Mouse (Mus musculus) cortical plate, adult 2 months (tissue): ENCODE data around the gene Mrps34.

Experiments used
- CTCF ChIP-seq: fragments of 200-500 bp; IDR thresholded peaks from 2 replicates; pipeline ENCODE4 v1.5.1; 2011; ENCODE audit warnings: mild to moderate bottlenecking, control low read depth, low read length; ENCODE audit not compliant: insufficient read depth; ENCODE audit errors: extremely low read depth
- POLR2A ChIP-seq: fragments of 200-500 bp; IDR thresholded peaks from 2 replicates; pipeline ENCODE4 v1.6.1; 2011; ENCODE audit warnings: mild to moderate bottlenecking, low read length, control low read depth; ENCODE audit not compliant: insufficient read depth; ENCODE audit errors: extremely low read depth

DNA sequence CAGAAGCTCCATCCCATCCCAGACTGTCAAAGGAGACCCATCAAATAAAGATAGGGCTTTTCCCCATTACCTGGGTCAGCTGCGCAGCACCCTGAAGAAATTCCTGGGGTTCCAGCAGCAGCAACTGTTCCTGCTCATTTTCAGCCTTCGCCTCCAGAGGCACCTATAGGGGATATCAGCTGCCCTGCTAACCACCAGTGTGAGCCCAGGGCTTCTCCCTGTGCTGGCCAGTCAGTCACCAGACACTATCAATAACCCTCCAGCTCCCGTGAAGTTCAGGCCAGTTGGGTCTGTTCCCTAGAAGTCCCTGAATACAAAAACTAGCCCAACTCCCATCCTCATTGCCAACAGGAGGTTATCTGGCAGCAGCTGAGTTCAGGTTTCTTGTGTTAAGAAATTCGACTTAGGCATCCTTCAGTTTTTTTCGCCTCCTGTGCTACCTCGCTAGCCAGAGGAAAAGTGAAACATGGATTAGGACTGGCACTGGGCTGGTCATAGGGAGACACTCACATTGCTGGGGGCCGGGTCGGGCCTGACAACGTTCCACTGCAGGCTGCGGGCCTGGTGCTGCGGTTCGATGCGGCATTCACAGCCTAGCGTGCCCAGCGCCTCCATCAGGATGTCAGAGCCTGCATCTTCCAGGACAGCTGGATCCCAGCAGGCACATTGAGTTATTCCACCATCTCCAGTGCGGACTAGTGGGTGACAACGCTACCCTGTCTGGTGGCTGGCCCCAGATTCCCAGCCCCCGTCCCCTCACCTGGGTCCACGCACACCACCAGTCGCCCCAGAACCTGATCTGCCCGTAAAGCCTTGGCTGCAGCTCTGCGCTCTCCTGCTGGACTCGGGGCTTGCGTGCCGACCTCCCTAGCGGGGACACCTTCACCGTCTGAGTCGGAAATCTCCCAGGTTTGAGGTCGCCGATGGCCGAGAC, 588 bp upstream of the Mrps34 start:
- TF ChIP-seq CTCF: no peak
- TF ChIP-seq POLR2A: no peak
